In the genomic region with DNA sequence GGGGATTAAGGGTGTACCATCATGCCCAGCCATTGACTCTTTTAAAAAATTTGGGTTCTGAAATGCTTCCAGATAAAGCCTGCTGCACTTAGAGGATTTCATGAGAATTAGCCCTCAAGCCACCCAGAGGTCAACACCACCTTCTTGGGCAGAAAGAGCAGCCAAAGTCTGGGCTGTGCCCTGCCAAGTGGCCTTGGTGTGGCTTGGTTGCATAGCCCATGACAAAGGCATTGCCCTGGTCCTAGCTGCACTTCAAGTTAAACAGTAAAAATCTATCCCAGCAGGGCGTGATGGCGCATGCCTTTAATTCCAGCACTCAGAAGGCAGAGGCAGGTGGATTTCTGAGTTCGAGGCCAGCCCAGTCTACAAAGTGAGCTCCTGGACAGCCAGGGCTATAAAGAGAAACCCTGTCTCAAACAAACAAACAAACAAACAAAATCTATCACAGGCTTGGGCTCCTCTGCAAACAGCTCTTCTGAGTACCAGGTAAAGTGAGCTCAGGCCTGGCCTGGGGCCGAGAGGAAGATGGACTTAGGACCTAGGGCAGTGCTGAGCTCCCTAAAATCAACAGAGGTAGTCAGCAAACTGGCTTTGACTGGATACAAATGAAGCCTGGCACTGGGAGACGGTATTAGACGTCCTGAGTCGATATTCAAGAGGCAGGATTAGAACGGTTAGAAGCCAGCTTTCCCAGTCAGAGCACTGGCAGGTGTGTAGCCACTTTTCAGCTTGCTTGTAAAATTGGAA, we compare ENCODE assay signal across 17 mouse cellular contexts. TPM values are rescaled to one million over a fixed set of nuclear protein-coding genes. Genes with fewer than 3 reads are reported as not detected.
DNase-seq lines count a peak whose midpoint lies in the region; ATAC-seq and TF ChIP-seq lines count a peak whose summit lies in the region.
"Had no signal": no experiment of that assay in that cellular context is flagged by ENCODE, and none has a peak within 500 bp of the region (broad histone marks: within the 10 kb centered on the region; RNA-seq: fewer than 3 reads in every experiment).

No protein-coding gene starts in this region.

- WGBS in liver, embryonic 11.5 days = 70% methylated on average over 8 of the region's 8 CpGs
- WGBS in liver, embryonic 14.5 days (ENCODE audit: insufficient replicate concordance) = 59% methylated on average over 8 of the region's 8 CpGs
- 79% methylated on average over 8 of the region's 8 CpGs for WGBS in forebrain, postnatal 0 days

- no peak for TF ChIP-seq CTCF in liver, embryonic 14.5 days (IDR thresholded peaks at IDR 0.05; ENCODE audit: low read depth)
- no peak for TF ChIP-seq CTCF in forebrain, postnatal 0 days (IDR thresholded peaks at IDR 0.05; ENCODE audit: low read depth)

- TF ChIP-seq EP300 in liver, embryonic 14.5 days (IDR thresholded peaks at IDR 0.05; ENCODE audit: low read depth) = no peak

- H3K9ac ChIP-seq in liver, embryonic 11.5 days (ENCODE audit: low read depth, low read length) = no peak overlapping the region
- H3K9ac ChIP-seq in liver, embryonic 14.5 days (replicated peaks) = no peak overlapping the region
- no peak overlapping the region for H3K9ac ChIP-seq in forebrain, postnatal 0 days
- H3K9ac ChIP-seq: forebrain, embryonic 13.5 days; heart, embryonic 15.5 days had no signal

- H3K27me3 ChIP-seq in liver, embryonic 11.5 days (replicated peaks; ENCODE audit: control insufficient read depth, insufficient read depth, low read length) = no peaks in the 10 kb centered on the region
- H3K27me3 ChIP-seq in liver, embryonic 14.5 days (ENCODE audit: control insufficient read depth, insufficient read depth, low read length) = no peaks in the 10 kb centered on the region
- no peaks in the 10 kb centered on the region for H3K27me3 ChIP-seq in forebrain, postnatal 0 days (ENCODE audit: insufficient read depth, low read length)
- H3K27me3 ChIP-seq: heart, embryonic 15.5 days had no signal

- no peaks in the 10 kb centered on the region for H3K9me3 ChIP-seq in liver, embryonic 11.5 days (ENCODE audit: control insufficient read depth, low read length)
- H3K9me3 ChIP-seq in liver, embryonic 14.5 days (ENCODE audit: control insufficient read depth, low read length) = no peaks in the 10 kb centered on the region
- H3K9me3 ChIP-seq in forebrain, postnatal 0 days (ENCODE audit: low read length) = no peaks in the 10 kb centered on the region
- H3K9me3 ChIP-seq: forebrain, embryonic 13.5 days; heart, embryonic 15.5 days; megakaryocyte, embryonic 14.5 days had no signal

- DNase-seq in liver = peak; percentile 26
- DNase-seq in liver, embryonic 11.5 days (ENCODE audit: low spot score) = no peak
- peak; percentile 55 for DNase-seq in kidney, postnatal 10 days
- DNase-seq in liver, embryonic 14.5 days (ENCODE audit: low read depth in 3 of 3, low spot score in 3 of 3) = peak; percentile 9 to 23 (median 9)
- DNase-seq in left cerebral cortex, postnatal 10 days (ENCODE audit: extremely low spot score in 1 of 2, low spot score in 2 of 2) = no peak
- no peak for DNase-seq in forebrain, postnatal 0 days
- no peak for DNase-seq in B cell, adult 2 months
- DNase-seq: cerebellum, adult 2 months; heart, adult 11 months; lung, postnatal 10 days had no signal

- intact Hi-C loops in left cerebral cortex, postnatal 10 days (cut with DNase I) = no loop called here

- H3K27ac ChIP-seq in liver, embryonic 11.5 days (ENCODE audit: low read depth, low read length) = no peak overlapping the region; the same call in 1 of the 2 replicates
- H3K27ac ChIP-seq in liver, embryonic 14.5 days = no peak overlapping the region
- no peak overlapping the region for H3K27ac ChIP-seq in forebrain, postnatal 0 days (ENCODE audit: low read depth, low read length)
- H3K27ac ChIP-seq: embryonic facial prominence, embryonic 10.5 days; forebrain, embryonic 13.5 days; heart, embryonic 15.5 days; hindbrain, embryonic 10.5 days had no signal

- H3K4me3 ChIP-seq in liver, embryonic 11.5 days (ENCODE audit: low read depth, low read length) = no peak overlapping the region
- H3K4me3 ChIP-seq in liver, embryonic 14.5 days (ENCODE audit: insufficient read depth in 1 of 2, low read depth in 2 of 2, low read length in 2 of 2) = no peak overlapping the region
- H3K4me3 ChIP-seq in forebrain, postnatal 0 days (ENCODE audit: low read depth, low read length) = no peak overlapping the region
- H3K4me3 ChIP-seq: embryonic facial prominence, embryonic 10.5 days; forebrain, embryonic 13.5 days; heart, embryonic 15.5 days; hindbrain, embryonic 10.5 days; megakaryocyte, embryonic 14.5 days had no signal

- no peak overlapping the region for H3K4me2 ChIP-seq in liver, embryonic 11.5 days
- H3K4me2 ChIP-seq in liver, embryonic 14.5 days (ENCODE audit: low read depth) = no peak overlapping the region
- no peak overlapping the region for H3K4me2 ChIP-seq in forebrain, postnatal 0 days (ENCODE audit: low read depth)
- H3K4me2 ChIP-seq: forebrain, embryonic 13.5 days; heart, embryonic 15.5 days had no signal

- ATAC-seq in liver, embryonic 11.5 days (replicated peaks; ENCODE audit: low FRiP score) = no peak
- ATAC-seq in liver, embryonic 14.5 days (ENCODE audit: insufficient read depth) = peak; percentile 58
- no peak for ATAC-seq in forebrain, postnatal 0 days
- ATAC-seq: CD4-positive, CD25-positive, alpha-beta regulatory T cell, adult 4 months; forebrain, embryonic 13.5 days had no signal

- no peaks in the 10 kb centered on the region; the same call in 1 of the 2 replicates for H3K36me3 ChIP-seq in liver, embryonic 11.5 days (ENCODE audit: control insufficient read depth, insufficient read depth, low read length)
- no peaks in the 10 kb centered on the region for H3K36me3 ChIP-seq in liver, embryonic 14.5 days (replicated peaks; ENCODE audit: control insufficient read depth, insufficient read depth, low read depth)
- no peaks in the 10 kb centered on the region for H3K36me3 ChIP-seq in forebrain, postnatal 0 days (ENCODE audit: insufficient read depth)
- H3K36me3 ChIP-seq: G1E; heart, embryonic 15.5 days; hindbrain, embryonic 10.5 days had no signal

- H3K4me1 ChIP-seq in liver, embryonic 11.5 days (replicated peaks; ENCODE audit: control insufficient read depth, insufficient read depth, low read length) = peaks cover 5% of the 10 kb centered on the region; the same call in 1 of the 2 replicates
- H3K4me1 ChIP-seq in liver, embryonic 14.5 days (replicated peaks; ENCODE audit: control insufficient read depth in 2 of 2, insufficient read depth in 2 of 2, low read length in 1 of 2) = peaks cover 0 to 9% of the 10 kb centered on the region in 2 experiments; a peak in 1 of 4 replicates
- H3K4me1 ChIP-seq in forebrain, postnatal 0 days (ENCODE audit: insufficient read depth) = 0 out of 2 replicates have a peak, but pooled peaks cover under 1% of the 10 kb centered on the region
- H3K4me1 ChIP-seq: megakaryocyte, embryonic 14.5 days had no signal

RNA-seq across cellular contexts. Expression of gene Parva, which starts 22.8 kb away (rescaled TPM):
- 24.3 and 28.8 TPM in 2 replicates for polyA plus RNA-seq in liver, embryonic 11.5 days (2014; fragmentation: Nextera tagmentation; extraction: Ambion mirVana)
- polyA plus RNA-seq in liver, embryonic 14.5 days (2012; rRNA removed) = 3.2 and 3.6 TPM in 2 replicates
- polyA plus RNA-seq in liver, embryonic 14.5 days (2014; fragmentation: Nextera tagmentation; extraction: Ambion mirVana) = 4.7 and 5.3 TPM in 2 replicates
- total RNA-seq in left cerebral cortex, postnatal 10 days (2021) = 10 to 100 TPM; 38.6 to 38.8 TPM
- total RNA-seq in forebrain, postnatal 0 days (2014; rRNA removed) = 13.9 and 17.6 TPM in 2 replicates
- polyA plus RNA-seq in forebrain, postnatal 0 days (2015; fragmentation: Nextera tagmentation; extraction: Ambion mirVana) = 12.0 and 19.1 TPM in 2 replicates
- polyA plus RNA-seq: CD4-positive, CD25-positive, alpha-beta regulatory T cell, adult 4 months; G1E had no signal

Comparison
In these comparisons a context has a peak if more than half of its experiments do, and no peak if none do; other contexts are left out.
1. DNase-seq: peak in liver (single experiment), kidney, postnatal 10 days (single experiment) and liver, embryonic 14.5 days (3 of 3); none in liver, embryonic 11.5 days (single experiment), left cerebral cortex, postnatal 10 days (0 of 2), forebrain, postnatal 0 days (single experiment) and B cell, adult 2 months (0 of 2).